Mouse (Mus musculus): ENCODE data around the gene Nek6. TPM values are rescaled to one million over a fixed set of nuclear protein-coding genes. Genes with fewer than 3 reads are reported as not detected.

Gene Nek6
- polyA plus RNA-seq, 1 experiment from 2014 or later, result 70.9 TPM

DNA sequence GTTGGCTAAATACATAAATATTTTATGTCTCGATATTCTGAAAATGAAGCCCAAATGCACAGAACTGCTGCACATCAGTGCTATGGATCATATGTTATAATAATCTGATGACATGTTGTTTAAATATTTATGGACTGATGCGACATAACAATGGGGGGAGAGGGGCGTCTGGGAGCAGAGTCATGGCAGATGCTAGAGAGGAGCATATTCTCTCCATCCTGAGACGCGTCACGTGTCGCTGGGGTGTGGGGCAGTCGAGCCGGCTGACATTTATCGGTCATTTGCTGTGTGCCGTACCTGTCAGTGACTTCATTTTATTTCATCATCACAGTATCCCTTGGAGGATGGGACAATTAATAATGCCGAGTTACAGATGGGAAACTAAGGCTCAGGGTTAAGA lies 10.2 kb downstream of the Nek6 start:
- Histone ChIP-seq H3K27me3 (replicated peaks; ENCODE audit: control insufficient read depth, insufficient read depth, low read length) (no peaks in the 10 kb centered on the region), H3K9me3 (ENCODE audit: control insufficient read depth) (no peaks in the 10 kb centered on the region), H3K9ac (ENCODE audit: low read depth, low read length) (no peak overlapping the region), H3K4me1 (replicated peaks; ENCODE audit: control insufficient read depth, insufficient read depth, low read length) (peaks cover 9% of the 10 kb centered on the region; the same call in 1 of the 2 replicates), H3K4me2 (replicated peaks; ENCODE audit: low read depth) (no peak overlapping the region), H3K36me3 (ENCODE audit: control insufficient read depth, insufficient read depth) (peaks cover 4% of the 10 kb centered on the region; the same call in 1 of the 2 replicates), H3K27ac (ENCODE audit: low read depth, low read length) (peak overlapping the region; percentile 90; the same call in 1 of the 2 replicates), H3K4me3 (ENCODE audit: low read depth, low read length) (no peak overlapping the region)
- 66% methylated on average over 12 of the region's 12 CpGs for WGBS
- TF ChIP-seq CTCF (IDR thresholded peaks at IDR 0.05; ENCODE audit: low read depth), result no peak
- ATAC-seq, result no peak

DNA sequence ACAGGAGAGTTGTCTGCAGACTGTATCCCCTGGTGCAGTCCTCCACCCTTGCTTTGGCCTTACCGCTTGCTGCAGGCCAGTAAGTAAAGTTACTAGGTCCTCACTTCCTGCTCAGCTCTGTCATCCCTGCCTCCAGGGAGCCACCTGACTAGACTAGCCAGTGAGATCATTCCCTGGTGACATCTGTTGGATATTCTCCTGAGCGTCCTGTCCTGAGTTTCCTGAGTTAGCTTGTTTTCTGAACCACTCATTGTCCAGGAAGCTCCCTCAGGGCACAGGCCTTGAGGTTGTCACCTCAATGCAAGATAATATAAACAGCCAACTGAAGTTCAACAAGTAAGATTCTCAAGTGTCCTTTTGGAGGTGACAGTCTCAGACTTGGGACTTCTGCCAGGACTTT lies 10.9 kb downstream of the Nek6 start:
- Histone ChIP-seq H3K4me1 (replicated peaks; ENCODE audit: control insufficient read depth, insufficient read depth, low read length) (0 out of 2 replicates have a peak, but pooled peaks cover 4% of the 10 kb centered on the region), H3K4me3 (ENCODE audit: low read depth, low read length) (no peak overlapping the region), H3K36me3 (ENCODE audit: control insufficient read depth, insufficient read depth) (peaks cover 4% of the 10 kb centered on the region; the same call in 1 of the 2 replicates), H3K27ac (ENCODE audit: low read depth, low read length) (peak overlapping the region; percentile 90), H3K9ac (ENCODE audit: low read depth, low read length) (no peak overlapping the region), H3K9me3 (ENCODE audit: control insufficient read depth) (no peaks in the 10 kb centered on the region), H3K27me3 (replicated peaks; ENCODE audit: control insufficient read depth, insufficient read depth, low read length) (no peaks in the 10 kb centered on the region), H3K4me2 (replicated peaks; ENCODE audit: low read depth) (no peak overlapping the region; the same call in 1 of the 2 replicates)
- 30% methylated on average over 2 of the region's 2 CpGs for WGBS
- ATAC-seq, result peak; percentile 71
- no peak for TF ChIP-seq CTCF (IDR thresholded peaks at IDR 0.05; ENCODE audit: low read depth)

DNA sequence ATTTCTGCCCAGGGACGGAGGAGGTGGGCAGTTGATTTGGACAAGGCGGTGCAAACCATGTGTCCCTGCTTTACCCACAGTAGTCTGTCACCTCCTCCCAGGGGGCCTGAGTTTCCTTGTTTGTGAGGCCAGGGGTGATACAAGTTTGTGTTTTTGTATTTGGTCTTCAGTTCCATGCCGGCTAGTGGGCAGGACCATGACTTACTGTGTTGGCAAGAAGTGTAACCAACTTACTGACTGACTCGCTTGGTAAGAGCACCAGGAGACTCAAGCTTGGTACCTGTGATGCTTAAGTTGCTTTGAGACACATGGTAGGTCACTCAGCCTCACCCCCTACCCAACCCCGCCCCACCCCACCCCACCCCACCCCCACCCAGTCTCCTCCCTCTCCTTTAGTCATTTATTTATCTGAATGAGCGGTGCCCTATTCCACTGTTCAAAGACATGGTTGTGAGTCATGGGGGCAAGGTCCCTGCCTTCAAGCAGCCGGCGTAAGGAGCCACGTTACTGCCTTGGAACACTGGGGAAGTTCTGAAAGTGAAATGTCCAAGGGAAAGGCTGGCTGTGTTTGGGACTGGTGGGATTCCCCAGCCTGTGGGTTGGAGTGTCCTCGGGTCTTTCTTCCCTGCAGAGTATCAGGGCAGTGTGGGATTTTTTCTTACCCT lies 12.5 kb downstream of the Nek6 start:
- no peak for TF ChIP-seq CTCF (IDR thresholded peaks at IDR 0.05; ENCODE audit: low read depth)
- peak; percentile 84 for ATAC-seq
- Histone ChIP-seq H3K27me3 (replicated peaks; ENCODE audit: control insufficient read depth, insufficient read depth, low read length) (no peaks in the 10 kb centered on the region), H3K27ac (ENCODE audit: low read depth, low read length) (peak overlapping the region; percentile 90), H3K36me3 (ENCODE audit: control insufficient read depth, insufficient read depth) (peaks cover 4% of the 10 kb centered on the region; the same call in 1 of the 2 replicates), H3K9me3 (ENCODE audit: control insufficient read depth) (no peaks in the 10 kb centered on the region), H3K9ac (ENCODE audit: low read depth, low read length) (no peak overlapping the region), H3K4me3 (ENCODE audit: low read depth, low read length) (no peak overlapping the region), H3K4me2 (replicated peaks; ENCODE audit: low read depth) (no peak overlapping the region), H3K4me1 (replicated peaks; ENCODE audit: control insufficient read depth, insufficient read depth, low read length) (0 out of 2 replicates have a peak, but pooled peaks cover 4% of the 10 kb centered on the region)
- WGBS, result 44% methylated on average over 10 of the region's 10 CpGs

DNA sequence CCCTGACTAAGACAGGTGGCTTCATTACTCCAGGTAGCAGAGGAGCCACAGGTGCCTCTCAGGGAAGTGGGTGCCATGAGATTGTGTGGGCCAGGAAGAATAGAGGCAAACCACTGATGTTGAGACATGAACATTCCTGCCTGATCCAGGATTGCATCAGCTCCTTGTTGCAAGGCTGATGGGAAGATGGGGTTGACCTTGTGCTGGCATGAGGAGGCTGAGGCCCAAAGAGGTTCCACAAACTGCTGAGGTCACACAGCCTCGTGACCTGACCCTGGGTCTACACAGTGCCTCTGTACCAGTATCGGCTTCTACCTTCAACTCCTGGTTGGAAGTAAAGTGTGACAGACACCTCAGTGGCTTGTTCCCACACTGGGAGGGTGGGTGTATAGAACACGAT lies 13.6 kb downstream of the Nek6 start:
- Histone ChIP-seq H3K27ac (ENCODE audit: low read depth, low read length) (peak overlapping the region; percentile 90), H3K9me3 (ENCODE audit: control insufficient read depth) (no peaks in the 10 kb centered on the region), H3K27me3 (replicated peaks; ENCODE audit: control insufficient read depth, insufficient read depth, low read length) (no peaks in the 10 kb centered on the region), H3K4me2 (replicated peaks; ENCODE audit: low read depth) (no peak overlapping the region), H3K36me3 (ENCODE audit: control insufficient read depth, insufficient read depth) (peaks cover 4% of the 10 kb centered on the region; the same call in 1 of the 2 replicates), H3K9ac (ENCODE audit: low read depth, low read length) (no peak overlapping the region), H3K4me3 (ENCODE audit: low read depth, low read length) (no peak overlapping the region), H3K4me1 (replicated peaks; ENCODE audit: control insufficient read depth, insufficient read depth, low read length) (peaks cover 6% of the 10 kb centered on the region)
- WGBS, result 71% methylated on average over 3 of the region's 3 CpGs
- TF ChIP-seq CTCF (IDR thresholded peaks at IDR 0.05; ENCODE audit: low read depth), result no peak
- no peak for ATAC-seq

DNA sequence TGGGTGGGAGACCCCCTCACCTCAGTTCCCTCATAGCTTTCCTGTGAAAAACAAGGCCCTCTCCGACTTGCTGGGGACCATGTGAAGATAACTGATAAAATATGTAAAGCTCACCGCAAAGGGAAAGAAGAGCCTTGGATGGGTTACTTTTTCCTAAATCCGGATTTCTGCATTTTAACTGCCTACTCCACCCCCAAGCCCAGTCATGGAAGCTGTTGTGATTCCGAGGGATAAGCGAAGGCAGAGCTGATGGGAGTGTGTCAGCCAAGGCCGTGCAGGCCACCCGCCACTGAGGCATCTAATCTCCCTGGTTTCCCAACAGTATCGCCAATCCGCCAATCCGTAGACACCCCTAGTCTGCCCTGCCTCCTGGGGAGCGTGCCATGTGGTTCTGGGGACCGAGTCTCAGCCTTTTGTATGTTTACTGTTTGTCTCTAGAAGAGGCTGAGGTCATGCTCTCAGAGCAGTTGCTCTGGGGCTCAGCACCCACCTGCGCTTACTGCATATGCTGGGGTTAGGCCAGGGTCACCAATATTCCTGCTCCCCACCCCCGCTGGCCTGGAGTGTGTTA lies 18.2 kb downstream of the Nek6 start:
- Histone ChIP-seq H3K4me2 (replicated peaks; ENCODE audit: low read depth) (0 out of 2 replicates have a peak overlapping the region, but pooled peaks have one; percentile 32), H3K27me3 (replicated peaks; ENCODE audit: control insufficient read depth, insufficient read depth, low read length) (no peaks in the 10 kb centered on the region), H3K4me1 (replicated peaks; ENCODE audit: control insufficient read depth, insufficient read depth, low read length) (peaks cover 16% of the 10 kb centered on the region), H3K9me3 (ENCODE audit: control insufficient read depth) (no peaks in the 10 kb centered on the region), H3K27ac (ENCODE audit: low read depth, low read length) (peak overlapping the region; percentile 93), H3K4me3 (ENCODE audit: low read depth, low read length) (no peak overlapping the region), H3K36me3 (ENCODE audit: control insufficient read depth, insufficient read depth) (peaks cover 4% of the 10 kb centered on the region; the same call in 1 of the 2 replicates), H3K9ac (ENCODE audit: low read depth, low read length) (no peak overlapping the region)
- TF ChIP-seq CTCF (IDR thresholded peaks at IDR 0.05; ENCODE audit: low read depth), result no peak
- whole genome bisulfite sequencing, result 56% methylated on average over 14 of the region's 14 CpGs
- no peak for ATAC-seq

DNA sequence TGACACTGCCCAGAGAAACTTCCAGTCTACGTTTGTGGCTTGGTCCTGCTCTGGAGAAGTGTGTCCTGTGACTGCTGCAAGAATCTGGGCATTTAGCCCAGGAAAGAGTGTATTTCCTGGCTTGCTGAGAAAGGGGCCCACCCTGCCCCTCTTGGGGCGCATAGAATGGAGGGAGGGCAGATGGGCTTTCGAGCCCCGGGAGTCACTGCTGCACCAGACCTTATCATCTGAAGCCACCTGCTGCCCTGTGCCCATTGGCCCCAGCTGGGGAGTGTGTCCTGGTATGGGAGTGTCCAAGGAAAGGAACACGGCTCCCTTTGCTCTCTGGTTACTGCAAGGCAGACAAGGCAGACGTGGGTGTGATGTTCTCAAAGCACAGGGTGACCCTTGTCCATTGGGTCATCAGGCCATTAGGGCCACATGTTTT lies 19.5 kb downstream of the Nek6 start:
- Histone ChIP-seq H3K9ac (ENCODE audit: low read depth, low read length) (no peak overlapping the region; the same call in 1 of the 2 replicates), H3K4me2 (replicated peaks; ENCODE audit: low read depth) (peak overlapping the region; percentile 32), H3K4me3 (ENCODE audit: low read depth, low read length) (no peak overlapping the region), H3K4me1 (replicated peaks; ENCODE audit: control insufficient read depth, insufficient read depth, low read length) (peaks cover 25% of the 10 kb centered on the region), H3K27ac (ENCODE audit: low read depth, low read length) (peak overlapping the region; percentile 93), H3K27me3 (replicated peaks; ENCODE audit: control insufficient read depth, insufficient read depth, low read length) (no peaks in the 10 kb centered on the region), H3K36me3 (ENCODE audit: control insufficient read depth, insufficient read depth) (no peaks in the 10 kb centered on the region; the same call in 1 of the 2 replicates), H3K9me3 (ENCODE audit: control insufficient read depth) (no peaks in the 10 kb centered on the region)
- TF ChIP-seq CTCF (IDR thresholded peaks at IDR 0.05; ENCODE audit: low read depth), result no peak
- WGBS, result 6% methylated on average over 6 of the region's 6 CpGs
- ATAC-seq, result peak; percentile 94

All from intestine, postnatal 0 days (tissue).